Mouse (Mus musculus) liver, embryonic 13.5 days (tissue): ENCODE data around the gene Brix1. TPM values are rescaled to one million over a fixed set of nuclear protein-coding genes. Genes with fewer than 3 reads are reported as not detected.

Experiments
- ATAC-seq: fragments of 200-750 bp; cut with Nextera tagmentation; 2 replicates; pipeline ENCODE4 v1.8.0; 2017; ENCODE audit warnings: low read depth, mild to moderate bottlenecking, moderate number of reproducible peaks, moderate library complexity
- DNase-seq: peaks from one replicate; pipeline ENCODE4 v3.0.0; 2022
- H3K27ac ChIP-seq: fragments of 300-500 bp; sonication (generic); 2 replicates; pipeline ENCODE4 v1.5.1; 2015; ENCODE audit warnings: moderate library complexity, mild to moderate bottlenecking, inconsistent platforms
- H3K27me3 ChIP-seq: fragments of 300-500 bp; sonication (generic); 2 replicates; pipeline ENCODE4 v1.6.1; 2015; ENCODE audit warnings: mild to moderate bottlenecking, inconsistent platforms
- H3K36me3 ChIP-seq: fragments of 300-500 bp; sonication (generic); 2 replicates; pipeline ENCODE4 v1.6.1; 2015; ENCODE audit warnings: mild to moderate bottlenecking, inconsistent platforms
- H3K4me1 ChIP-seq: fragments of 300-500 bp; sonication (generic); replicated peaks from 2 replicates; pipeline ENCODE4 v1.6.1; 2015; ENCODE audit warnings: inconsistent platforms
- H3K4me2 ChIP-seq: fragments of 300-500 bp; sonication (generic); 2 replicates; pipeline ENCODE4 v1.6.1; 2015; ENCODE audit warnings: inconsistent platforms, mild to moderate bottlenecking, moderate library complexity
- H3K4me3 ChIP-seq: fragments of 300-500 bp; sonication (generic); replicated peaks from 2 replicates; pipeline ENCODE4 v1.5.1; 2015; ENCODE audit warnings: mild to moderate bottlenecking, inconsistent platforms
- H3K9ac ChIP-seq: fragments of 300-500 bp; sonication (generic); 2 replicates; pipeline ENCODE4 v1.6.1; 2015; ENCODE audit warnings: mild to moderate bottlenecking, inconsistent platforms
- H3K9me3 ChIP-seq: fragments of 300-500 bp; sonication (generic); replicated peaks from 2 replicates; pipeline ENCODE4 v1.6.1; 2016; ENCODE audit warnings: inconsistent platforms
- WGBS: fragments of 180-500 bp; shearing (Covaris S2); methylation state at CpG from one replicate; pipeline ENCODE4 v1.1.7; 2015; ENCODE audit not compliant: insufficient replicate concordance; 5-methylcytosine and 5-hydroxymethylcytosine counted together
- polyA plus RNA-seq: library from polyadenylated mRNA; unstranded; fragments of >200 nt; fragmentation: Nextera tagmentation; extraction: Ambion mirVana; gene quantifications from 2 replicates; pipeline ENCODE4 v1.2.1, GENCODE M21; 2015

Brix1 gene
- polyA plus RNA-seq, 1 experiment from 2014 or later, result 96.7 TPM

- 0 out of 2 replicates have a peak, but pooled peaks have one; percentile 34 for ATAC-seq
- 68% methylated on average over 3 of the region's 3 CpGs for WGBS
- H3K36me3 ChIP-seq, result peaks cover 23% of the 10 kb centered on the region
These were observed 38.6 kb downstream of the Brix1 start for GRCm38 (mm10) chr15:10447102-10447501.

GRCm38 (mm10) chr15:10442275-10442674, 43.5 kb downstream of the Brix1 start:
- no peak overlapping the region for H3K4me2 ChIP-seq

More at GRCm38 (mm10) chr15:10447102-10447501, 38.6 kb downstream of the Brix1 start:
- Histone ChIP-seq H3K9ac (no peak overlapping the region), H3K9me3 (no peaks in the 10 kb centered on the region), H3K4me2 (no peak overlapping the region), H3K27me3 (no peaks in the 10 kb centered on the region), H3K4me3 (no peak overlapping the region), H3K27ac (no peak overlapping the region), H3K4me1 (no peaks in the 10 kb centered on the region)
- DNase-seq, result no peak

GRCm38 (mm10) chr15:10441493-10441892, 44.3 kb downstream of the Brix1 start:
- H3K27me3 ChIP-seq, result no peaks in the 10 kb centered on the region
- 82% methylated on average over 9 of the region's 9 CpGs for WGBS
- ATAC-seq (no peak), DNase-seq (no peak)
- 0 out of 2 replicates have a peak, but pooled peaks cover 3% of the 10 kb centered on the region for H3K36me3 ChIP-seq
- no peaks in the 10 kb centered on the region for H3K4me1 ChIP-seq
- H3K9me3 ChIP-seq, result no peaks in the 10 kb centered on the region
- H3K4me3 ChIP-seq, result no peak overlapping the region
- no peak overlapping the region for H3K4me2 ChIP-seq
- H3K9ac ChIP-seq, result no peak overlapping the region
- no peak overlapping the region for H3K27ac ChIP-seq

More at GRCm38 (mm10) chr15:10442275-10442674, 43.5 kb downstream of the Brix1 start:
- ATAC-seq, result no peak
- H3K4me1 ChIP-seq, result no peaks in the 10 kb centered on the region
- WGBS, result 75% methylated on average over 1 of the region's 1 CpGs
- DNase-seq, result no peak
- no peak overlapping the region for H3K9ac ChIP-seq
- H3K27me3 ChIP-seq, result no peaks in the 10 kb centered on the region
- no peak overlapping the region for H3K4me3 ChIP-seq
- H3K9me3 ChIP-seq, result no peaks in the 10 kb centered on the region
- H3K36me3 ChIP-seq, result peaks cover 7% of the 10 kb centered on the region
- H3K27ac ChIP-seq, result no peak overlapping the region

GRCm38 (mm10) chr15:10439963-10440362, 45.8 kb downstream of the Brix1 start:
- ATAC-seq, result no peak
- Histone ChIP-seq H3K4me2 (no peak overlapping the region), H3K9me3 (no peaks in the 10 kb centered on the region), H3K36me3 (no peaks in the 10 kb centered on the region), H3K27me3 (no peaks in the 10 kb centered on the region), H3K9ac (no peak overlapping the region), H3K4me3 (no peak overlapping the region), H3K27ac (no peak overlapping the region), H3K4me1 (no peaks in the 10 kb centered on the region)
- no peak for DNase-seq
- WGBS, result 75% methylated on average over 6 of the region's 6 CpGs

- Histone ChIP-seq H3K36me3 (no peaks in the 10 kb centered on the region), H3K9ac (no peak overlapping the region), H3K27me3 (no peaks in the 10 kb centered on the region), H3K9me3 (no peaks in the 10 kb centered on the region), H3K4me2 (no peak overlapping the region), H3K27ac (no peak overlapping the region), H3K4me3 (no peak overlapping the region), H3K4me1 (no peaks in the 10 kb centered on the region)
- 51% methylated on average over 1 of the region's 1 CpGs for WGBS
- DNase-seq (no peak), ATAC-seq (no peak)
These were observed 48.9 kb downstream of the Brix1 start for GRCm38 (mm10) chr15:10436893-10437292.

GRCm38 (mm10) chr15:10426545-10427266, 59.0 kb downstream of the Brix1 start:
- Histone ChIP-seq H3K9me3 (no peaks in the 10 kb centered on the region), H3K4me2 (no peak overlapping the region), H3K27me3 (no peaks in the 10 kb centered on the region), H3K36me3 (no peaks in the 10 kb centered on the region), H3K27ac (no peak overlapping the region), H3K4me1 (no peaks in the 10 kb centered on the region), H3K4me3 (no peak overlapping the region), H3K9ac (no peak overlapping the region)
- no peak for ATAC-seq
- DNase-seq, result no peak
- WGBS, result 73% methylated on average over 13 of the region's 13 CpGs

GRCm38 (mm10) chr15:10426124-10426523, 59.6 kb downstream of the Brix1 start:
- ATAC-seq, result no peak
- Histone ChIP-seq H3K9me3 (no peaks in the 10 kb centered on the region), H3K9ac (no peak overlapping the region), H3K36me3 (no peaks in the 10 kb centered on the region), H3K4me3 (no peak overlapping the region), H3K4me1 (no peaks in the 10 kb centered on the region), H3K27ac (no peak overlapping the region), H3K27me3 (no peaks in the 10 kb centered on the region), H3K4me2 (no peak overlapping the region)
- DNase-seq, result no peak
- WGBS, result 74% methylated on average over 6 of the region's 6 CpGs

Other genes starting within 250 kb of the Brix1 start
- not detected in 2 replicates for gene Gm21973, start 160.6 kb downstream of the Brix1 start, polyA plus RNA-seq
- 6.8 and 7.0 TPM in 2 replicates for gene Agxt2, start 127.4 kb downstream of the Brix1 start, polyA plus RNA-seq
- gene Dnajc21, start 15.4 kb downstream of the Brix1 start, polyA plus RNA-seq, result 5.8 and 7.5 TPM in 2 replicates
- gene Rad1, start 71 bp upstream of the Brix1 start, polyA plus RNA-seq, result 21.6 and 26.4 TPM in 2 replicates
- gene Ttc23l, start 72.7 kb upstream of the Brix1 start, polyA plus RNA-seq, result not detected in 2 replicates
- gene Rai14, start 228.7 kb upstream of the Brix1 start, polyA plus RNA-seq, result 4.3 and 5.2 TPM in 2 replicates